Mouse (Mus musculus) bone marrow, adult 2 months (tissue): ENCODE data around the gene Aff3. TPM values are rescaled to one million over a fixed set of nuclear protein-coding genes. Genes with fewer than 3 reads are reported as not detected.
A peak's percentile ranks its signal among the peaks of the same experiment; 100 is the strongest.

Source experiments
- H3K27ac ChIP-seq: fragments of 200-500 bp; 2 replicates; pipeline ENCODE4 v1.5.1; 2012; ENCODE audit warnings: low read depth, mild to moderate bottlenecking, control low read depth, inconsistent platforms, low read length; ENCODE audit not compliant: control insufficient read depth, poor library complexity, insufficient read depth
- H3K4me1 ChIP-seq: fragments of 200-500 bp; 2 replicates; pipeline ENCODE4 v1.6.1; 2011; ENCODE audit warnings: low read length; ENCODE audit not compliant: control insufficient read depth, insufficient read depth
- H3K4me3 ChIP-seq: fragments of 200-500 bp; replicated peaks from 2 replicates; pipeline ENCODE3; 2011; ENCODE audit warnings: mild to moderate bottlenecking, low read depth, low read length, control low read depth; ENCODE audit not compliant: control insufficient read depth
- CTCF ChIP-seq: fragments of 200-500 bp; IDR thresholded peaks from 2 replicates; pipeline ENCODE4 v1.5.1; 2011; ENCODE audit warnings: low read length, control low read depth; ENCODE audit not compliant: control insufficient read depth, insufficient read depth
- POLR2A ChIP-seq: fragments of 200-500 bp; IDR thresholded peaks from 2 replicates; pipeline ENCODE4 v1.6.1; 2011; ENCODE audit warnings: low read depth, mild to moderate bottlenecking, control low read depth, low read length, borderline replicate concordance; ENCODE audit not compliant: control insufficient read depth
- WGBS: fragments of 180-500 bp; shearing (Covaris S2); methylation state at CpG from one replicate; pipeline ENCODE4 v1.1.7; 2018; 5-methylcytosine and 5-hydroxymethylcytosine counted together
- polyA plus RNA-seq: library from polyadenylated mRNA; stranded (reverse); fragments of >200 nt; gene quantifications from 2 replicates; pipeline ENCODE4 v1.2.4, GENCODE M21; 2011; ENCODE audit warnings: low replicate concordance; ENCODE audit not compliant: missing spikeins, insufficient read depth, insufficient read length

Gene Aff3
- polyA plus RNA-seq, 1 experiment: 21.5 TPM

- 3% methylated on average over 42 of the region's 42 CpGs for WGBS
- Histone ChIP-seq H3K27ac (no peak overlapping the region; the same call in 1 of the 2 replicates), H3K4me1 (no peaks in the 10 kb centered on the region), H3K4me3 (peak overlapping the region; percentile 44)
- TF ChIP-seq CTCF: no peak
- TF ChIP-seq POLR2A: no peak
Observed at GRCm38 (mm10) chr1:38627683-38628361, 36.9 kb downstream of the Aff3 start.

GRCm38 (mm10) chr1:38626739-38627661 lies 37.8 kb downstream of the Aff3 start:
- Histone ChIP-seq H3K4me3 (peak overlapping the region; percentile 33), H3K27ac (no peak overlapping the region; the same call in 1 of the 2 replicates), H3K4me1 (no peaks in the 10 kb centered on the region)
- TF ChIP-seq CTCF: no peak
- no peak for TF ChIP-seq POLR2A
- 14% methylated on average over 127 of the region's 133 CpGs for WGBS

GRCm38 (mm10) chr1:38626388-38626738 lies 38.4 kb downstream of the Aff3 start:
- no peak overlapping the region for H3K4me3 ChIP-seq
- no peak for TF ChIP-seq POLR2A
- no peak for TF ChIP-seq CTCF
- no peaks in the 10 kb centered on the region for H3K4me1 ChIP-seq
- H3K27ac ChIP-seq: no peak overlapping the region
- WGBS: 70% methylated on average over 10 of the region's 10 CpGs

GRCm38 (mm10) chr1:38621840-38622239 lies 42.9 kb downstream of the Aff3 start:
- TF ChIP-seq CTCF (no peak), POLR2A (no peak)
- no peak overlapping the region for H3K4me3 ChIP-seq
- no peaks in the 10 kb centered on the region for H3K4me1 ChIP-seq
- whole genome bisulfite sequencing: 76% methylated on average over 4 of the region's 4 CpGs
- no peak overlapping the region for H3K27ac ChIP-seq

GRCm38 (mm10) chr1:38620401-38620800 lies 44.4 kb downstream of the Aff3 start:
- Histone ChIP-seq H3K4me1 (no peaks in the 10 kb centered on the region), H3K27ac (no peak overlapping the region), H3K4me3 (no peak overlapping the region)
- no peak for TF ChIP-seq CTCF
- no peak for TF ChIP-seq POLR2A
- 90% methylated on average over 6 of the region's 6 CpGs for WGBS

GRCm38 (mm10) chr1:38606741-38607140 lies 58.0 kb downstream of the Aff3 start:
- no peaks in the 10 kb centered on the region for H3K4me1 ChIP-seq
- TF ChIP-seq POLR2A (no peak), CTCF (no peak)
- 89% methylated on average over 4 of the region's 4 CpGs for WGBS
- H3K27ac ChIP-seq: no peak overlapping the region
- H3K4me3 ChIP-seq: no peak overlapping the region

- H3K4me1 ChIP-seq: no peaks in the 10 kb centered on the region; the same call in 1 of the 2 replicates
- WGBS: 73% methylated on average over 4 of the region's 4 CpGs
- H3K4me3 ChIP-seq: no peak overlapping the region
- no peak overlapping the region for H3K27ac ChIP-seq
- TF ChIP-seq POLR2A: no peak
- no peak for TF ChIP-seq CTCF
Observed at GRCm38 (mm10) chr1:38605426-38605825, 59.3 kb downstream of the Aff3 start.

GRCm38 (mm10) chr1:38604611-38605010 lies 60.1 kb downstream of the Aff3 start:
- no peak overlapping the region for H3K4me3 ChIP-seq
- H3K4me1 ChIP-seq: no peaks in the 10 kb centered on the region; the same call in 1 of the 2 replicates
- 80% methylated on average over 7 of the region's 7 CpGs for WGBS
- TF ChIP-seq POLR2A: no peak
- TF ChIP-seq CTCF: no peak
- no peak overlapping the region for H3K27ac ChIP-seq
